Mouse (Mus musculus) heart, postnatal 0 days (tissue): ENCODE measurements around the gene Tpp1.

Experiments used
- CTCF ChIP-seq: IDR thresholded peaks from 2 replicates; pipeline ENCODE4 v1.5.1; 2016; ENCODE audit warnings: antibody characterized with exemption, control low read depth, low read depth
- EP300 ChIP-seq: IDR thresholded peaks from 2 replicates; pipeline ENCODE4 v1.6.1; 2016; ENCODE audit warnings: antibody characterized with exemption, low read depth

DNA sequence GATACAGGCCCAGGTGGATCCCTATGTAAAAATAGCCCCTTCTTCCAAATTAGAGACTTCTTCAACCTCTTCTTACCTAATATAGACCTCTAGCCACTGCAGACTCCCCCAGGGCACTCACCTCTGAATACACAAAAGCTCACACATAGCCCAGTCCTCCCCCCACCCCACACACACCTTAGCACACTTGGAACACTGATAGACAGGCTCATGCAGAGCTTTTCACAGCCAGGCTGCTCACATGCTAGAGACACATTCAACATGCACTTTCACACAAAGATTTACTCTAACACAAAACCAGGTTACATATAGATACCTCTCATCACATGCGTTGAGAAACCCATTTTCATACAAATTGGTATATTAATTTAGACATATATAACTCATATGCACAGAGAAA, 25.3 kb upstream of the Tpp1 start:
- TF ChIP-seq CTCF (no peak), EP300 (no peak)
